Mouse (Mus musculus) frontal cortex, postnatal 25 days (tissue): ENCODE data around the gene Susd6.
"Not testable (repeated sequence)": the region's sequence is repeated elsewhere in the genome, so short reads cannot be mapped to it uniquely, and the experiment has no call there.

Source experiments
- DNase-seq, 2 experiments: peaks; one replicate each; pipeline ENCODE4 v3.0.0; 2022; ENCODE audit warnings: low spot score in 2 of 2

The Susd6 gene

GRCm38 (mm10) chr12:80813872-80814271 lies 23.6 kb downstream of the Susd6 start:
- no peak for DNase-seq

GRCm38 (mm10) chr12:80814529-80814928 lies 24.2 kb downstream of the Susd6 start:
- no peak for DNase-seq

GRCm38 (mm10) chr12:80815298-80815697 lies 25.0 kb downstream of the Susd6 start:
- no peak for DNase-seq

- DNase-seq: no peak
Observed at GRCm38 (mm10) chr12:80815893-80816292, 25.6 kb downstream of the Susd6 start.

GRCm38 (mm10) chr12:80816380-80817086 lies 26.2 kb downstream of the Susd6 start:
- no peak for DNase-seq

GRCm38 (mm10) chr12:80817697-80818235 lies 27.5 kb downstream of the Susd6 start:
- no peak for DNase-seq

GRCm38 (mm10) chr12:80819020-80819419 lies 28.7 kb downstream of the Susd6 start:
- DNase-seq: not testable (repeated sequence)

GRCm38 (mm10) chr12:80821312-80822007 lies 31.1 kb downstream of the Susd6 start:
- no peak for DNase-seq

- no peak for DNase-seq
Observed at GRCm38 (mm10) chr12:80822533-80822932, 32.2 kb downstream of the Susd6 start.

- DNase-seq: no peak
Observed at GRCm38 (mm10) chr12:80824202-80824601, 33.9 kb downstream of the Susd6 start.

- DNase-seq: no peak
Observed at GRCm38 (mm10) chr12:80826423-80826822, 36.1 kb downstream of the Susd6 start.

GRCm38 (mm10) chr12:80827464-80828015 lies 37.2 kb downstream of the Susd6 start:
- DNase-seq: no peak

- no peak for DNase-seq
Observed at GRCm38 (mm10) chr12:80828020-80828419, 37.7 kb downstream of the Susd6 start.

GRCm38 (mm10) chr12:80828951-80829350 lies 38.6 kb downstream of the Susd6 start:
- DNase-seq: no peak

- no peak for DNase-seq
Observed at GRCm38 (mm10) chr12:80830211-80830610, 39.9 kb downstream of the Susd6 start.

GRCm38 (mm10) chr12:80830820-80831219 lies 40.5 kb downstream of the Susd6 start:
- no peak for DNase-seq

GRCm38 (mm10) chr12:80832313-80832712 lies 42.0 kb downstream of the Susd6 start:
- DNase-seq: no peak

- no peak for DNase-seq
Observed at GRCm38 (mm10) chr12:80833541-80833940, 43.2 kb downstream of the Susd6 start.

- DNase-seq: no peak
Observed at GRCm38 (mm10) chr12:80834156-80834900, 44.0 kb downstream of the Susd6 start.

GRCm38 (mm10) chr12:80834901-80835570 lies 44.7 kb downstream of the Susd6 start:
- DNase-seq: no peak

GRCm38 (mm10) chr12:80837614-80838013 lies 47.3 kb downstream of the Susd6 start:
- DNase-seq: no peak
